Mouse (Mus musculus) heart, postnatal 0 days (tissue): ENCODE data around the gene Qtrt1. TPM values are rescaled to one million over a fixed set of nuclear protein-coding genes. Genes with fewer than 3 reads are reported as not detected.

Experiments
- ATAC-seq: fragments of 200-750 bp; cut with Nextera tagmentation; 2 replicates; pipeline ENCODE4 v1.8.0; 2017; ENCODE audit warnings: low read depth, moderate number of reproducible peaks, moderate library complexity; ENCODE audit not compliant: insufficient read depth
- DNase-seq: peaks from one replicate; pipeline ENCODE4 v3.0.0-alpha.2; 2016; ENCODE audit warnings: low spot score
- H3K27ac ChIP-seq: fragments of 300-500 bp; sonication (generic); 2 replicates; pipeline ENCODE4 v1.5.1; 2014; ENCODE audit warnings: low read depth, mild to moderate bottlenecking
- H3K27me3 ChIP-seq: fragments of 300-500 bp; sonication (generic); 2 replicates; pipeline ENCODE4 v1.6.1; 2014; ENCODE audit warnings: low read length, mixed read lengths; ENCODE audit not compliant: control insufficient read depth, insufficient read depth
- H3K36me3 ChIP-seq: fragments of 300-500 bp; sonication (generic); replicated peaks from 2 replicates; pipeline ENCODE4 v1.6.1; 2014; ENCODE audit warnings: low read length, mixed read lengths; ENCODE audit not compliant: control insufficient read depth, insufficient read depth
- H3K4me1 ChIP-seq: fragments of 300-500 bp; sonication (generic); 2 replicates; pipeline ENCODE4 v1.6.1; 2014; ENCODE audit warnings: antibody characterized with exemption; ENCODE audit not compliant: control insufficient read depth, insufficient read depth
- H3K4me2 ChIP-seq: fragments of 300-500 bp; sonication (generic); 2 replicates; pipeline ENCODE4 v1.6.1; 2014; ENCODE audit warnings: low read depth, mild to moderate bottlenecking, low read length, moderate library complexity
- H3K4me3 ChIP-seq: fragments of 300-500 bp; sonication (generic); 2 replicates; pipeline ENCODE4 v1.5.1; 2014; ENCODE audit warnings: low read depth, low read length
- H3K9ac ChIP-seq: fragments of 300-500 bp; sonication (generic); replicated peaks from 2 replicates; pipeline ENCODE4 v1.6.1; 2014; ENCODE audit warnings: low read depth, low read length, mixed read lengths
- H3K9me3 ChIP-seq: fragments of 300-500 bp; sonication (generic); replicated peaks from 2 replicates; pipeline ENCODE4 v1.6.1; 2016; ENCODE audit warnings: low read length; ENCODE audit not compliant: control insufficient read depth
- CTCF ChIP-seq: IDR thresholded peaks from 2 replicates; pipeline ENCODE4 v1.5.1; 2016; ENCODE audit warnings: antibody characterized with exemption, control low read depth, low read depth
- EP300 ChIP-seq: IDR thresholded peaks from 2 replicates; pipeline ENCODE4 v1.6.1; 2016; ENCODE audit warnings: antibody characterized with exemption, low read depth
- WGBS: fragments of 180-500 bp; shearing (Covaris S2); extraction: QIAGEN DNeasy Blood & Tissue Kit; methylation state at CpG from one replicate; pipeline ENCODE4 v1.1.7; 2014; 5-methylcytosine and 5-hydroxymethylcytosine counted together
- polyA plus RNA-seq: library from polyadenylated mRNA; unstranded; fragments of >200 nt; fragmentation: Nextera tagmentation; extraction: Ambion mirVana; gene quantifications from 2 replicates; pipeline ENCODE4 v1.2.1, GENCODE M21; 2015
- total RNA-seq: library from RNA; depleted of rRNA; stranded (reverse); fragments of >200 nt; gene quantifications from 2 replicates; pipeline ENCODE4 v1.2.3, GENCODE M21; 2014; ENCODE audit warnings: low replicate concordance

The Qtrt1 gene
- total and polyA plus RNA-seq, 2 experiments from 2014 or later, result 15.5 to 39.7 TPM

- DNase-seq (no peak), ATAC-seq (no peak)
- H3K4me3 ChIP-seq, result no peak overlapping the region
- no peaks in the 10 kb centered on the region; the same call in 1 of the 2 replicates for H3K36me3 ChIP-seq
- H3K4me2 ChIP-seq, result no peak overlapping the region
- no peak overlapping the region for H3K27ac ChIP-seq
- WGBS, result 84% methylated on average over 7 of the region's 7 CpGs
- H3K27me3 ChIP-seq, result no peaks in the 10 kb centered on the region
- H3K4me1 ChIP-seq, result peaks cover 13% of the 10 kb centered on the region
- H3K9ac ChIP-seq, result no peak overlapping the region
- no peaks in the 10 kb centered on the region for H3K9me3 ChIP-seq
- TF ChIP-seq EP300, result no peak
- TF ChIP-seq CTCF, result no peak
These were observed 44.8 kb downstream of the Qtrt1 start for GRCm38 (mm10) chr9:21456246-21456929.

- peaks cover 9% of the 10 kb centered on the region; the same call in 1 of the 2 replicates for H3K4me1 ChIP-seq
- H3K27me3 ChIP-seq, result no peaks in the 10 kb centered on the region
- DNase-seq, result no peak
- no peak overlapping the region for H3K4me3 ChIP-seq
- WGBS, result 80% methylated on average over 10 of the region's 10 CpGs
- ATAC-seq, result no peak
- no peak overlapping the region for H3K4me2 ChIP-seq
- TF ChIP-seq CTCF (no peak), EP300 (no peak)
- H3K9me3 ChIP-seq, result no peaks in the 10 kb centered on the region
- H3K27ac ChIP-seq, result no peak overlapping the region
- no peak overlapping the region for H3K9ac ChIP-seq
- H3K36me3 ChIP-seq, result no peaks in the 10 kb centered on the region; the same call in 1 of the 2 replicates
These were observed 45.4 kb downstream of the Qtrt1 start for GRCm38 (mm10) chr9:21456930-21457634.

- Histone ChIP-seq H3K4me2 (no peak overlapping the region), H3K36me3 (no peaks in the 10 kb centered on the region; the same call in 1 of the 2 replicates), H3K27me3 (no peaks in the 10 kb centered on the region), H3K27ac (no peak overlapping the region), H3K9ac (no peak overlapping the region), H3K4me1 (peaks cover 19% of the 10 kb centered on the region), H3K9me3 (no peaks in the 10 kb centered on the region), H3K4me3 (no peak overlapping the region)
- WGBS, result 52% methylated on average over 3 of the region's 3 CpGs
- ATAC-seq (no peak), DNase-seq (no peak)
- no peak for TF ChIP-seq CTCF
These were observed 47.2 kb downstream of the Qtrt1 start for GRCm38 (mm10) chr9:21458821-21459220.

- H3K27ac ChIP-seq, result no peak overlapping the region
- WGBS, result 95% methylated on average over 3 of the region's 3 CpGs
- H3K9ac ChIP-seq, result no peak overlapping the region
- no peak overlapping the region for H3K4me2 ChIP-seq
- no peak for TF ChIP-seq EP300
- H3K9me3 ChIP-seq, result no peaks in the 10 kb centered on the region
- H3K4me3 ChIP-seq, result no peak overlapping the region
- peaks cover 23% of the 10 kb centered on the region for H3K4me1 ChIP-seq
- H3K27me3 ChIP-seq, result no peaks in the 10 kb centered on the region
- peaks cover 5% of the 10 kb centered on the region for H3K36me3 ChIP-seq
- no peak for ATAC-seq
- DNase-seq, result no peak
These were observed 48.8 kb downstream of the Qtrt1 start for GRCm38 (mm10) chr9:21460400-21460940.

GRCm38 (mm10) chr9:21463138-21463590 is 51.5 kb downstream of the Qtrt1 start:
- 1% methylated on average over 5 of the region's 5 CpGs for WGBS
- no peak overlapping the region for H3K4me3 ChIP-seq

More at GRCm38 (mm10) chr9:21463138-21463590, 51.5 kb downstream of the Qtrt1 start:
- ATAC-seq, result peak; percentile 95
- Histone ChIP-seq H3K9ac (peak overlapping the region; percentile 41), H3K4me2 (peak overlapping the region; percentile 33), H3K36me3 (peaks cover 29% of the 10 kb centered on the region), H3K9me3 (no peaks in the 10 kb centered on the region), H3K27ac (peak overlapping the region; percentile 93), H3K27me3 (no peaks in the 10 kb centered on the region), H3K4me1 (peaks cover 23% of the 10 kb centered on the region)
- DNase-seq, result peak; percentile 91
- no peak for TF ChIP-seq CTCF
- TF ChIP-seq EP300, result peak; percentile 91; the same call in 1 of the 2 replicates
